Mouse (Mus musculus) leukemia stem cell, adult 10-12 weeks (primary cell): ENCODE measurements around the gene Shc1. TPM values are rescaled to one million over a fixed set of nuclear protein-coding genes. Genes with fewer than 3 reads are reported as not detected.

ENCODE experiments used
- polyA plus RNA-seq: library from polyadenylated mRNA; stranded (reverse); fragments of >175 nt; gene quantifications from 2 replicates; pipeline ENCODE4 v1.2.3, GENCODE M21; 2012; ENCODE audit warnings: low replicate concordance

Gene Shc1
- 159 TPM in 2 replicates for polyA plus RNA-seq

GRCm38 (mm10) chr3:89418170-89418860, at the start of gene Shc1, which contains the start of gene Cks1b:
TSS of gene Shc1 (plus strand) at chr3:89418443.
TSS of gene Cks1b (minus strand) at chr3:89418383.

GRCm38 (mm10) chr3:89394006-89394893, 24.0 kb upstream of the Shc1 start, which contains the start of gene Zbtb7b:
TSS of gene Zbtb7b (minus strand) at chr3:89394776.

GRCm38 (mm10) chr3:89402693-89403092, 15.6 kb upstream of the Shc1 start, which contains the start of gene Lenep:
TSS of gene Lenep (minus strand) at chr3:89402793.

GRCm38 (mm10) chr3:89411490-89412393, 6.5 kb upstream of the Shc1 start, which contains the start of gene Flad1:
TSS of gene Flad1 (minus strand) at chr3:89411870.

GRCm38 (mm10) chr3:89430171-89431159, 12.2 kb downstream of the Shc1 start, which contains the start of gene Pygo2:
TSS of gene Pygo2 (plus strand) at chr3:89430214.

GRCm38 (mm10) chr3:89436176-89437113, 18.2 kb downstream of the Shc1 start, which contains the start of gene Pbxip1:
TSS of gene Pbxip1 (plus strand) at chr3:89436706.

GRCm38 (mm10) chr3:89454401-89455177, 36.3 kb downstream of the Shc1 start, which contains the start of gene Pmvk:
TSS of gene Pmvk (plus strand) at chr3:89454541.

Other genes starting within 250 kb of the Shc1 start
- 198 and 209 TPM in 2 replicates for gene Scamp3, start 241.0 kb upstream of the Shc1 start, polyA plus RNA-seq
- 55.0 and 89.5 TPM in 2 replicates for gene Fam189b, start 235.3 kb upstream of the Shc1 start, polyA plus RNA-seq
- 5.4 and 6.8 TPM in 2 replicates for gene Gba, start 215.5 kb upstream of the Shc1 start, polyA plus RNA-seq
- 0.07 and 0.12 TPM in 2 replicates for gene Thbs3, start 203.3 kb upstream of the Shc1 start, polyA plus RNA-seq
- 448 and 636 TPM in 2 replicates for gene Mtx1, start 191.4 kb upstream of the Shc1 start, polyA plus RNA-seq
- 0.77 TPM in 1 of 2 replicates, not detected in the other for gene Muc1, start 189.4 kb upstream of the Shc1 start, polyA plus RNA-seq
- 48.3 and 213 TPM in 2 replicates for gene Krtcap2, start 172.5 kb upstream of the Shc1 start, polyA plus RNA-seq
- 2.6 and 5.4 TPM in 2 replicates for gene Trim46, start 172.1 kb upstream of the Shc1 start, polyA plus RNA-seq
- gene Dpm3, start 159.1 kb upstream of the Shc1 start, polyA plus RNA-seq = 175 and 302 TPM in 2 replicates
- 10.0 and 13.3 TPM in 2 replicates for gene Slc50a1, start 147.9 kb upstream of the Shc1 start, polyA plus RNA-seq
- gene Efna1, start 137.3 kb upstream of the Shc1 start, polyA plus RNA-seq = 0.14 and 1.4 TPM in 2 replicates
- not detected in 2 replicates for gene Efna3, start 95.5 kb upstream of the Shc1 start, polyA plus RNA-seq
- 0.39 and 0.50 TPM in 2 replicates for gene Efna4, start 80.4 kb upstream of the Shc1 start, polyA plus RNA-seq
- 28.1 and 30.7 TPM in 2 replicates for gene Adam15, start 68.4 kb upstream of the Shc1 start, polyA plus RNA-seq
- not detected in 2 replicates for gene Dcst2, start 56.5 kb upstream of the Shc1 start, polyA plus RNA-seq
- not detected in 2 replicates for gene Dcst1, start 53.2 kb upstream of the Shc1 start, polyA plus RNA-seq
- gene Zbtb7b, start 23.7 kb upstream of the Shc1 start, polyA plus RNA-seq = 48.8 and 81.5 TPM in 2 replicates
- not detected in 2 replicates for gene Lenep, start 15.7 kb upstream of the Shc1 start, polyA plus RNA-seq
- gene Flad1, start 6.6 kb upstream of the Shc1 start, polyA plus RNA-seq = 6.2 and 29.0 TPM in 2 replicates
- 26.6 and 26.7 TPM in 2 replicates for gene Cks1b, start 60 bp upstream of the Shc1 start, polyA plus RNA-seq
- gene Pygo2, start 11.8 kb downstream of the Shc1 start, polyA plus RNA-seq = 423 and 488 TPM in 2 replicates
- gene Pbxip1, start 18.3 kb downstream of the Shc1 start, polyA plus RNA-seq = 12.7 and 17.4 TPM in 2 replicates
- 1.3 and 13.0 TPM in 2 replicates for gene Pmvk, start 36.1 kb downstream of the Shc1 start, polyA plus RNA-seq
- gene Kcnn3, start 101.7 kb downstream of the Shc1 start, polyA plus RNA-seq = 0.07 TPM in 1 of 2 replicates, not detected in the other